Mouse (Mus musculus) spleen, embryonic (tissue): Measurements from ENCODE around the gene Plcd3.

Source experiments
- CTCF ChIA-PET: fragments of 350-600 bp; sonication (Branson Sonifier 250); formaldehyde crosslinking; loops from one replicate; lab custom pipeline; 2022; lab: Charles Lee

Plcd3 gene

DNA sequence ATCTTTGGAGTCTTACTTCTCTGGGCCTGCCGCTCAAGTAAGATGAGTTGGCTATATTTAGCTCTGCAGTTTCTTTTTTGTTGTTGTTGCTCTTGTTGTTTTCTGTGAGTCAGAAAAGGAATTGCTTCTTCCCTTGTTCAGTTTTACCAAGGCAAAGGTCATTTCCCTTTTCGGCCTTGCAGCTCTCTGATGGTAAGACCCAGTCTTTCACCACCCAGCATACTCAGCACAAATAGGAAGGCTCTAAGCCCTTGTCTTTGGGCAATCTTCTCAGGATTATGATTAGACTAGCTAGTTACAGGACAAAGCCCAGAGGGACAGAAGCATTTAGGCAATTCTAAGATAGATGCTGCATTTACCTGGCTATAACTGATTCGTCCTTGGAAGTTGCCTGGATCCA lies 74.6 kb downstream of the Plcd3 start:
- CTCF ChIA-PET = no interaction called here

DNA sequence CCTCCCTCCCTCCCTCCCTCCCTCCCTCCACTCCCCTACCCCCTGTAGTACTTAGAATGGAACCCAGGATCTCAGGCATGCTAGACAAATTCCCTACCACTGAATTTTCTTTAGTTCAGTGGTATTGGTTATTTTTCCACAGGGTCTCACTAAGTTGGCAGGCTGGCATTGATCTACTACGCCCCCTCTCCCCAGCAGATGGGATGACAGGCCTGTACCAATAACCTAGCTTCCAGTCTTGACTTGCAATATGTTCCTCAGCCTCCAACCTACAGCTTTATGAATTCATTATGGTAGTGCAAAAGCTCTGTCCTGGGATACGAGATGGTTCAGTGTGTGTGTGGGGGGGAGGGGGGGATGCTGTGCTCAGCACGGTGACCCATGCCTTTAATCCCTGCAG lies 77.5 kb downstream of the Plcd3 start:
- CTCF ChIA-PET = no interaction called here

DNA sequence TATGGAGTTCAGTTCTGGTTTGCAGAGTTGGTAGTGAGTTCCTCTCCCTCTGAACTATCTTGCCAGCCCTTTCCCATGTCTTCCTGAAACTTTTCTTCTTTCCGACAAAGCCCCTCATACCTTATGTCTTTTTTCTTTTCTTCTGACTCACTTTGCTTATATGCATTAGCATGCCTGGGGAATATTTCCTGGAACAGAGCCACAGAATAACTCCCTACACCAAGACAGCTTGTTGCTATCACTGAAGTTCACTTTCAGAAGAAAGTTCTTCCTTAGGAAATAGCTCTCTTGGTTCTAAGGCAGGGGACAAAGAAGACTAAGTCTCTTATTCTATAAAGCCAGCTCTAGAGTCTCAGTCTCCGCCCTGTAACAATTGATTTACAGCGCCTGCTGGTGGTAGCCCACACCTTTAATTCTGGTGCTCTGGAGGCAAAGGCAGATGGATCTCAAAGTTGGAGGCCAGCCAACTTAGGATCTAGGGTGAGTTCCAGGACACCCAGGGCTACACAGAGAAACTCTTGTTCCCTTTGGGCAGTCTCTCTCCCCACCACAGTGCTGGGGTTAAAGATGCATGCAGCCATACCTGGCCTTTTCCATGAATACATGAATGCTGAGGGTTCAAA lies 80.6 kb downstream of the Plcd3 start:
- CTCF ChIA-PET = no interaction called here
